Mouse (Mus musculus) adrenal gland, adult 8-10 months (tissue): ENCODE measurements around the gene Cog7. TPM values are rescaled to one million over a fixed set of nuclear protein-coding genes. Genes with fewer than 3 reads are reported as not detected.

ENCODE experiments used
- DNase-seq: peaks from one replicate; pipeline ENCODE4 v3.0.0; 2022
- total RNA-seq, 4 experiments: library from RNA; stranded (reverse); gene quantifications; 2 replicates each; pipeline ENCODE4 v1.2.4; 2022

Cog7 gene
- total RNA-seq, 4 experiments from 2014 or later, result 31.8 to 48.8 (median 40.1) TPM

DNA sequence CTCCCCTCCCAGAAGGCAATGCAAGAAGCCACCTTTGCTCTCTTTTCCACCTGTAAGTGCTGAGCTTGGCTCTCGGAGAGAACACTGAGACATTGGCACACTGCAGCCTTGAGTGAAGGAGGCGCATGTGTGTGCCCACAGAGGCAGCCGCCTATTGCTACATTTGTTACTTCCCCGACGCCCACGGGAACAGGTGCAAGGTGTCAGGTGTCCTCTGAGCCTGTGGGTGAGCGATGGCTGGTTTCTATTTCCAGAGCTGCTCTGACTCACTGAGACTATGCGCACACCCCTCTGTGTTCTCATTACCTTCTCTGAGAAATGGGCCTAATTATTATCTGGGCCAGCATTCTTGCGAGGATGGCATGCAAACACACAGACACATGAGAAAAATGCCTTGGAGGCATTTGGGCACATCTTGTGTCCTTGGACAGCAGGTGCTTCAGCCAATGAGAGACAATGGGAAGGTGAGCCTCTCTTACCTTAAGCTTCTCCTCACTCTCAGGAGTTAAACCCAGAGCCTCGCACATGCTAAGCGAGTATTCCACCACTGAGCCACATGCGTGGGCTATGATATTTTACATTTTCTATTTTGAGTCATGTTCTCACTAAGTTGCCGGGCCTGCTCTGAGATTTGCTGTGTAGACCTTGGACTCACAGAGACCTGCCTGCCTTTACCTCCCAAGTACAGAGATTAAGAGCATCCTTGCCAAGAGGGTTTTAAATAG is 90.7 kb downstream of the Cog7 start:
- DNase-seq, result no peak

DNA sequence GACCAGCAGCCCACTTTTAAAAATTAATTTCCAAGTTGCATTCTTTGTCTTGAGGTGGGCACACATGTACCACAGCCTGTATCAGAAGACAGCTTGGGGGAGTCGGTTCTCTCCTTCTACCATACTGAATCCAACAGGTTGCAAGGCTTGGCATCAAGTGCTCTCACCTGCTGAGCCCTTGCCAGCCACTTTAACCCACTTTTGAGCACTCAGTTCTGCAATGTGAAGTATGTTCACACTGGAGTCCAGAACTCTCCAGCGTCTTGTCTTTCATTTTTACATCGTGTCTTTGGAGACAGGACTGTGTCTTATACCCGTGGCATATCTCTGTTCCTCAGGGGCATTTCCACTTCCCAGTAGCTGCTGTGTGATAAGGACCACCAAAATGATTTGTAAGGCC is 101.3 kb downstream of the Cog7 start:
- no peak for DNase-seq

DNA sequence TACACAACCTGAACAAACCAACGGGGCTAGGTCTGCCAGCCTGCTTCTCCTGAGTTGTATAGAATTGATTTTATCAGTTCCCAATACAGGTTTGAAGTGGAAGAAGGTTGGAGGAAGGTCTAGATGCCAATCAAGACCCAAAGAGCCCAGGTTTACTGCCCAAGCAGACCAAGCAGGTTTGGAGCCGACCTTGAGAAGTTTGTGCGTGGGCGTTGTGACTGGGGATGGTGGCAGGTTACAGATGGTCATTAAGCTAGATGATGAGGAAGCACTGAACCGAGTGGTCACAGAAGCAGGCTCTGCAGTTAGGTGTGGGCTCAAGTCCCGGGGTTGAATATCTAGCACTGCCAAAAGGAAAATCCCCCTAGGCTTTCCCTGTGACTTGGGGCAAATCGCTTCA is 106.7 kb downstream of the Cog7 start:
- DNase-seq, result no peak

DNA sequence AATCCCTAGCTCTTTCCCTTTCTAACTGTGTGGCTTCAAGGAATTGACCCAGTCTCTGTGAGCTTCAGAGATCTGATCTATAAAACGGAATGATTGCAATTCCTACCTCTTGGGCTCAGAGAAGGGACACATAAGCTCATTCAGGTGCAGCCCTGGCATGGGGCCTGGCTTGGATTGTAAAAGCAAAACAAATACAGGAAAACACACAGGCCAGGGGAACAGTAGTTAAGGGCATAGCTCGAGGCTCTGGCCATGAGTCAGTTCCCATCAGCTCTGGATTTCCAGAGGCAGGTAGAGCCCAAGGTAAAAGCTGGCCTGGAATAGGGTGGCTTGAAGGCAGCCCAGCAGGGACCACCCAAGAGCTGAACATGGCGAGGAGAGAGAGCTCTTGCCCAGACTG is 107.5 kb downstream of the Cog7 start:
- DNase-seq, result no peak

DNA sequence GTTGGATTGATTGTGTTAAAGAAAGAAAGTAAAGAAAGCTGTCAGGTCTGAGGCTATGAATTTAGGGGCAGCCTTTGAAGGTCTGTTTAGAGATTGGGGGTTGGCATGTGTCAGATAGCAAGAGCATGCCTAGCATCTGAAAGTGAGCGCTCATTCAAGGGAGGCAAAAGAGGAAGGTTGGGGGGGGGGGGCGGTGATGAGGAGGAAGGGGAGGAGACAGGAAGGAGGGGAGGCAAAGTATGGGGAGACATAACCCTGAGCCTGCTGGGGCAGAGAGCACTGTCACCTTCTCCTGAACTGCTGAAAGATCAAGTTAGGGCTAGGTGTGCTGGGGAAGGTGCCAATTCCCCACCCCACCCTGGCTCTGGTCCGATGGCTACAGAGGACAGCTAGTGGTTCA is 109.9 kb downstream of the Cog7 start:
- no peak for DNase-seq

DNA sequence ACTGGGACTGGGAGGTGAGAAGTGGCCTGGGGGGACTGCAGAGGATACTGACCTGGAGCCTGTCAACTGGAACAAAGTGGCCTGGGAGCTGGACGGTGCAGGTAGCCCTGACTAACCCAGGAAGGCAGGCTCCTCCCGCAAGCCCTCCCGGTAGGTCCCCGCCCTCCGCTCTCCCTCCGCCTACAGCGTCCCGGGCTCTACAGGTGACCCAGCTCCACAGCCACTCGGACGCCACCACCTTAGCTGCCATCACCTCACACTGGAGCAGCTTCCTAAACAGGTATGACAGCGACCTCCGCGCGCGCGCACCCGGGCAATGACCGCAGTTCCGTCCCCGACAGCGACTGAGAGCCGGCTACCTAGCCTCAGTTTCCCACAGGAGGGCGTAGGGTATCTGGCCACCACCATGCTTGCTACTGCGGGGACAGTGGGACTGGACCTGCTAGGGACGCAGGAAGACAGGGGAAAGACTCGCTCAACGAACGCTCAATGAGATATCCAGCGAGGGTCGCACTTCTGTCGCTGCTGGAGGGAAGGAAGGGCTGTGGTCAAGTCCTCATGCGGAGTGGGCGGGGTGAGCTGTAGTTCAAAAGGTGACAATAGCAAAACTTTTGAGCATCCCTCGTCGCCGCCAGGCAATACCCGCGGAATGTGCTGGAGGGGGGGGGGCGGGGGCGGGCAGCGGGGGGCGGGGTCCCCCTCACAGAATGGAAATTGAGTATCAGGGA is 116.5 kb downstream of the Cog7 start, which contains the start of gene Scnn1b:
Scnn1b (plus strand) TSS at position 181 of the 728 bp plus-strand sequence.
- DNase-seq, result no peak

DNA sequence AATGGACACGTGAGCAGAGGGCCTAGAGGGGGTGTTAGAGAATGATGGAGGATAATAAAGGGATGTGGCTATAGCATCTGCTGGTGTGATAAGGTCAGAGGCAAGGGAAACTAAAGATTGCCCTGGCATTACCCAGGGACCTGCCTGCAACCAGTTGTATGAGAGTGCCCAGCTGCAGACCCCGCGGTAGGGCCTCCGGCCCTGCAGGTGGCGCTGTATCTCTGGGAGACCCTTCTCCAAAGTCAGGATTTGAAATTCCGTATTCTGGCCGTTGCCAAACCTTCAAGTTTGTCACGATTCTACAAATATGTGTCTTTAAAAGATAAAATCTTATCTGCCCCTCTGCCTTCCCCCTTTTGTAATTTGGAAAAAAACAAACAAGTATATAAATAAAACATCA is 122.6 kb downstream of the Cog7 start:
- DNase-seq, result no peak

DNA sequence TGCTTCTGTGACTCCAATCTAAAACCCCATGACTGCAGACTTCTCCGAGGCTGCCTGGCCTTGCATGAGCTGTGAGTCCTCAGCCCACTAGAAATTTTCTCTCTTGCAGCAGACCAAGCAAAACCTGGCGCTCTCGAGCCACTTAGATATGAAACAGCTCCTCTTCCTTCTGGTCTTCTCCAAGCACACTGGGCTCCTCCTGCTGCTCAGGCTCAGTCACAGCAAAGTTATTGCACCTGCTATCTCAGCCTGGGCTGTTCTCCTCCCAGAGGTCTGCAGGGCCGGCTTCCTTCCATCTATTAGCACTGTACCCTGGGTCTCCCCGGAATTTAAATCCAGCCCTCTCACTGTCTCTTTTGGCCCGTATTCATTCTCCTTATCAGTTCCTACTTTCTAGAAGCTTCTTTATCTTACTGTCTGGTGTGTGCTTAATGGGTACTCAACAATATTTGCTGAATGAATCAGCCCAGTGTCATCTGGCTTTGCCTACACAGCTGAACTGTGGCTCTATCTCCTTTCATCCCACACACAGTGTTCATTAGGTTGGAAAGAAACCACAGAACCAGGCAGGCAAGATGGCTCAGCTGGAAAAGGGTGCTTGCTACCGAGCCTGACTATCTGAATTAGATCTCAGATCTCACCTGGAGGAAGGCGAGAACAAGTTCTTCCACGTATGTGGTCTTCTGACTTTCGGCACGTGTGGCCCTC is 124.2 kb downstream of the Cog7 start:
- DNase-seq, result no peak

DNA sequence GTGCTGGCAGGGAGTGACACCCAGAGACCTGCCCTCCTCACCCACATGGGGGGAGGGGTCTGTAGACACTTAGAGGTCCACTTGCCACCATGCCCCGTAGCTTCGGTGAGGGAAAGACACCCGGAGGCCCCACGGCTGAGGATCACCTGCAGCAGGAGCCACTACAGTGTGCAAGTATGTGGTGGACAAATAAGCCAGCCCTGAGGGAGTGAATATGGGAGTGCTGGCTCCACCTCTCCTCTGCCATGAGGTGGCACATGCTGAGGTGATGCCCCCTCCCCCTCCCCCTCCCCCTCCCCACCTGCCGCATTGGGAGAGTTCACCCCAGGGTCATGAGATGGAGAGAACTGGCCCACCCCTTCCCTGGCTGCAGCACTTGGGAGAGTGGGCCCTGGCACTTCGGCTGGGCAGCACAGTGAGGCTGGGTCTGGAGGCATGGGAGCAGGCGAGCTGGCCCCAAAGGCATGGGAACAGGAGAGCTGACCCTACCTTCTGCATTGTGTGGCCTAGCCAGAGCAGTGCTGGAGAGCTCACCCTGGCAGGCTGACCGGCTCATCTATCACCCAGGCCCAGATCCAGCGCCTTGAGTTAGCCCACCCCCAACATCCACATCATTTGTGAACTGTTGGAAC is 132.9 kb downstream of the Cog7 start:
- DNase-seq, result no peak

DNA sequence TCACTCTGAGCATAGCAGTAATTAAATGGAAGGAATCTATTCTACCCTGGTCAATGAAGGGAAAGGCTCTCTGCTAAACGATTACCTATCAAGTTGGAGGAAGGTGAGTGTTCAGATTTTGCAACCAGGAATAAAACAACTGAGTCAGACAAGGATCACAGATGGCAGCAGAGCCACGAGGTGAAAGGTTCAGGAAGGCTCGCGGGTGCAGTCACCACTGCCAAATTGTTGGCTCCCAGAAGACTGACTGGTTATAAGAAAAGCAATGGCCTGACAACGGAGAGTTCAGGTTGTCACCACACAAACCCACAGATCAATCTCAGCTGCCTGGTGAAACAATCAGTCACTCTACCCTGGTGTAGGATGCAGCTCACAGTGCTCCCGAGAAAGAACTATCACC is 135.5 kb downstream of the Cog7 start:
- no peak for DNase-seq

DNA sequence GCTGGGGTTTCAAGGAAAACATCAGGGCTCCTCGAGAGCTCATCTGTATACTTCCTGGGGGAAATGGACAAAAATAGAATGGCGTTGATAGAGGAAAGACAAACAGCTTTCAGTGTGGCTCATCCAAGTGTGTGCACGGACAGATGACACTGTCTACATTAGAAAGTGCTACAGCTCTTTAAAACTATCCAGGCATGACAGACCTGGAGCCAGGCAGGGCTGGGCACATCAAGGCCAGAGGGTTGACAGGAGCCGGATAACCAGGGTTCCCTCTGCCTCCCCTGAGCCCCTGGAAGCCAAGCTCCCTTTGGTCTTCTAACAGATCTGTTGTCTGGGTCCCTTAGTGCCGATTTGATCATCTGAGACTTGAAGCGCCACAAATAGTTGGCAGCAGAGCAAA is 139.3 kb downstream of the Cog7 start:
- no peak for DNase-seq

DNA sequence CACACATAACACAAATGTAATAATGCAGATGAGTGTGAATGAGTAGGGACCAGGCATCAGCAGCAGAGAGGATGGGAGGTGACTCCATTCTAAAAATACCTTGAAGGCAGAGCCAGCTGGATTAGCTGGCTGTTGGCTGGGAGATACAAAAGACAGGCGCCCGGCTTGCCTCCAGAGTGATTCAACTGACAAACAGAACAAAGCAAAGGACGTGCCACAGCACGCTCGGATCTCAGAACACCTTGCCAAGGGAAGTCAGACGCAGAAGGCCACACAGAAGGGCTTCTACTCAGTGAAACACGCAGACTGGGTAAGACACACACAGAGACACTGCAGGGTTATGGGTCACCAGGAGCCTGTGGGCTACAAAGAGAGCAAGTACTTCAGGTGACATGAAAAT is 140.7 kb downstream of the Cog7 start:
- no peak for DNase-seq

DNA sequence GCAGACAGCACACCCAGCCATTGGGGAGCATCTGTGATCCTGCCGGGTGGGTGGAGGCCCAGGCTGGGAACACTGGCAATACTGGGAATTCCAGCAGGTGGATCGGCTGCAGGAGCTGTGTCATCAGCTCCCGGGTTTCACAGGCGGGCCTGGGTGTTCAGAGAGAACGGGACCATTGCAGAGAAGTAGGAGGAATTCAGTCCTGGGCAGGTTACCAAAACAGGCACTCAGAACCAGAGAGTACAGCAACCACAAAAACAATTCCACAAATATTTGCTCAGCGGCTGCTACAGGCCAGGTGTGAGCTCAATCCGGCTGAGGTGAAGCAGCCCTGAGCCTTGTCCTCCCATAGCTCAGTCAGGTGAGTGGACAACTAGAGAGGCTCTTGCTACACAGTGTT is 144.7 kb downstream of the Cog7 start:
- no peak for DNase-seq

DNA sequence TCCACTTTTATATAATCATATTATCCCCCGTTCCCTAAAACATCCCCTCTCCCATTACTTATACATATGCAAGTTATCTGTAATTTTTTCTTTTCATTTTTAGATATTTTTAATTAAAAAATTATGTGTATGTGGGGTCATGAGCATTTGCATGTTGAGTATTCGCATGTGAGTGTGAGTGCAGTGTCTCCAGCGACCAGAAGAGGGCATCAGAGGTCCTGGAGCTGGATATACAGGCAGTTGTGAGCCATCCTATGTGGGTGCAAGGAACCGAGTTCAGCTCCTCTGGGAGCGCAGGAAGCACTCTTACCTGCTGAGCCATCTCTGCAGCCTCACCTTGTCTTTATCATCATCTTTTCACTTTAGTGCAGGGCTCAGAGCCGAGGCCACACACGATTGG is 146.1 kb downstream of the Cog7 start:
- DNase-seq, result no peak

Other genes starting within 250 kb of the Cog7 start
- under 1 TPM in 1 of 4 experiments, not detected in 3; 0.10 TPM for gene Scnn1g, start 247.2 kb downstream of the Cog7 start, total RNA-seq
- gene Scnn1b, start 116.7 kb downstream of the Cog7 start, total RNA-seq, result under 1 TPM; 0.11 to 0.44 (median 0.13) TPM
- 10 to 100 TPM; 18.0 to 29.3 (median 22.4) TPM for gene Gga2, start 39.5 kb upstream of the Cog7 start, total RNA-seq
- 10 to 100 TPM; 46.0 to 56.0 (median 50.4) TPM for gene Ubfd1, start 85.5 kb upstream of the Cog7 start, total RNA-seq
- gene Ears2, start 85.6 kb upstream of the Cog7 start, total RNA-seq, result 10 to 100 TPM; 17.8 to 23.3 (median 20.0) TPM
- gene Ndufab1, start 120.2 kb upstream of the Cog7 start, total RNA-seq, result 100 to 1,000 TPM; 279 to 424 (median 346) TPM
- gene Palb2, start 151.3 kb upstream of the Cog7 start, total RNA-seq, result 1 to 10 TPM; 1.5 to 2.5 (median 2.1) TPM
- gene Dctn5, start 151.3 kb upstream of the Cog7 start, total RNA-seq, result 10 to 100 TPM; 63.1 to 82.7 (median 76.1) TPM
- 1 to 10 TPM; 2.1 to 3.1 (median 2.6) TPM for gene Plk1, start 177.7 kb upstream of the Cog7 start, total RNA-seq
- gene Ern2, start 204.5 kb upstream of the Cog7 start, total RNA-seq, result under 1 TPM; 0.15 to 0.43 (median 0.35) TPM
- 1 to 10 TPM; 1.2 to 4.5 (median 2.4) TPM for gene Chp2, start 237.8 kb upstream of the Cog7 start, total RNA-seq